Mouse (Mus musculus): ENCODE measurements around the gene Mcm8.

DNA sequence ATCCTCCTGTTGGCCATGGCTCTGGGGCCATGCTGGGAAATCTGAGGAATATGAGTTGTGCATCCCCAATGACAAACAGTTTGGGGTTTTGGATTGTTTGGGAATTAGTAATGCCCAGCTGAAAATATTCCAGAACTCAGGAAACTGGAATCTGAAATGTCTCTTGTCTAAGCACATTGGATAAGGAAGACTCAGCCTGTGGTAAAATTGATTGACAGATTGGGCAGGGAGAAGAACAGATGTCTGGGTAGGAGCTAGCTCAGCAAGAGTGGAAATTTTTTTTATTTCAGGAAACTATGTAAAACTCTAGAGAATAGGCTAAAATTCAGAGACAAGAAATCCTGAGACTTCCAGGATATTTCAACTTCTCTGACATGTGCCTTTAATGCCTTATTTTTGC, 44.5 kb downstream of the Mcm8 start:
- TF ChIP-seq CTCF (IDR thresholded peaks at IDR 0.05 in 2 of 3, conservative IDR thresholded peaks at IDR 0.05 in 1 of 3; ENCODE audit: control insufficient read depth in 1 of 3, insufficient read depth in 1 of 3, low read depth in 2 of 3, low read length in 3 of 3, poor library complexity in 1 of 3, severe bottlenecking in 1 of 3) (no peak), USF1 (IDR thresholded peaks at IDR 0.05; ENCODE audit: low read depth, low read length) (no peak), CHD2 (IDR thresholded peaks at IDR 0.05; ENCODE audit: low read length) (no peak), TBP (IDR thresholded peaks at IDR 0.05; ENCODE audit: low read depth, low read length) (no peak), USF2 (IDR thresholded peaks at IDR 0.05; ENCODE audit: borderline replicate concordance in 1 of 2, insufficient read depth in 1 of 2, low read depth in 1 of 2, low read length in 2 of 2) (no peak), MAFK (IDR thresholded peaks at IDR 0.05; ENCODE audit: borderline replicate concordance, low read depth, low read length) (no peak), GATA1 (IDR thresholded peaks at IDR 0.05; ENCODE audit: low read depth, low read length) (no peak), MEF2A (IDR thresholded peaks at IDR 0.05; ENCODE audit: extremely low read depth, insufficient replicate concordance, low read depth, low read length, poor library complexity, severe bottlenecking) (no peak), E2F4 (IDR thresholded peaks at IDR 0.05; ENCODE audit: borderline replicate concordance, low read depth, low read length) (no peak)
